Mouse (Mus musculus): ENCODE results near the gene Rtl8a.
"Not testable (repeated sequence)": the region's sequence is repeated elsewhere in the genome, so short reads cannot be mapped to it uniquely, and the experiment has no call there.

DNA sequence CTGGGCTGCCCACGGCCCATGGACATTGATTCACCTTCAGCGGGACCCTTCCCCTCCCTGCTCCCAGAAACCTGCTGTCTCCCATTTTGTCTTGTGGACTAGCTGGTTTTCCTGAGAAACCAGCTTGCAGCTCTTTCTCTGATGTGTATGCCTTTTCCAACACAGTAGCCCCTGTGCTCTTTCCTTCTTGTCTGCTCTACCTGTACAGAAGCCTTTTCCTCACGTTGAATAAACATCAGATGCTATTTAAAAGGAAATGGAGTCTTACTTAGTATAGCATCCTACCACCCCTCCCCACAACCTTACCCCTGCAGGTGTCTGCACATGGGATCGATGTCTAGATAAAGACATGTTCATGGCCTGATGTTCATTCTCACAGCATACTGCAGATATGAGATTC lies 34.6 kb downstream of the Rtl8a start, which contains the start of gene Gm14597:
- not testable (repeated sequence) for TF ChIP-seq CTCF (IDR thresholded peaks at IDR 0.05 in 2 of 3, conservative IDR thresholded peaks at IDR 0.05 in 1 of 3; ENCODE audit: control insufficient read depth in 1 of 3, insufficient read depth in 1 of 3, low read depth in 2 of 3, low read length in 3 of 3, poor library complexity in 1 of 3, severe bottlenecking in 1 of 3); HCFC1 (IDR thresholded peaks at IDR 0.05; ENCODE audit: low read depth, low read length); MAX (IDR thresholded peaks at IDR 0.05; ENCODE audit: low read length); ZMIZ1 (IDR thresholded peaks at IDR 0.05; ENCODE audit: low read depth, low read length); RCOR1 (IDR thresholded peaks at IDR 0.05; ENCODE audit: low read depth, low read length); EP300 (IDR thresholded peaks at IDR 0.05; ENCODE audit: low read depth in 1 of 2, low read length in 2 of 2); POLR2A (IDR thresholded peaks at IDR 0.05; ENCODE audit: control insufficient read depth in 1 of 2, insufficient read depth in 1 of 2, low read depth in 1 of 2, low read length in 2 of 2, poor library complexity in 1 of 2); TCF12 (IDR thresholded peaks at IDR 0.05; ENCODE audit: low read depth, low read length); NELFE (IDR thresholded peaks at IDR 0.05; ENCODE audit: low read depth, low read length); GABPA (IDR thresholded peaks at IDR 0.05; ENCODE audit: low read depth, low read length); SMC3 (IDR thresholded peaks at IDR 0.05; ENCODE audit: low read depth, low read length); GATA1 (IDR thresholded peaks at IDR 0.05; ENCODE audit: low read depth, low read length); NRF1 (IDR thresholded peaks at IDR 0.05; ENCODE audit: insufficient read depth, low read depth, low read length, poor library complexity, severe bottlenecking); ZC3H11A (IDR thresholded peaks at IDR 0.05; ENCODE audit: low read depth, low read length)

All from MEL (cell line).